Mouse (Mus musculus): ENCODE measurements around the gene Ddx31. TPM values are rescaled to one million over a fixed set of nuclear protein-coding genes. Genes with fewer than 3 reads are reported as not detected.

Ddx31 gene
- total and polyA plus RNA-seq, 3 experiments: 20.9 to 26.0 TPM; not detected in 1

GRCm38 (mm10) chr2:28945388-28945787 is 105.2 kb downstream of the Ddx31 start:
- Histone ChIP-seq H3K9ac (ENCODE audit: control insufficient read depth, low read depth, low read length, poor library complexity, severe bottlenecking) (no peak overlapping the region), H3K27ac (ENCODE audit: control insufficient read depth, low read depth, low read length) (no peak overlapping the region), H3K4me3 (ENCODE audit: control insufficient read depth in 1 of 2, insufficient read depth in 1 of 2, low read depth in 2 of 2, low read length in 2 of 2) (no peak overlapping the region), H3K9me3 (replicated peaks; ENCODE audit: insufficient read depth, low read length) (no peaks in the 10 kb centered on the region), H3K4me1 (ENCODE audit: control insufficient read depth in 1 of 2, insufficient read depth in 2 of 2, low read length in 2 of 2) (no peaks in the 10 kb centered on the region), H3K36me3 (ENCODE audit: control insufficient read depth in 1 of 2, insufficient read depth in 2 of 2, low read length in 2 of 2) (no peaks in the 10 kb centered on the region), H3K79me2 (ENCODE audit: control insufficient read depth, insufficient read depth, low read length, poor library complexity) (no peaks in the 10 kb centered on the region), H3K27me3 (ENCODE audit: control insufficient read depth in 1 of 2, insufficient read depth in 2 of 2, low read length in 2 of 2) (no peaks in the 10 kb centered on the region)
- TF ChIP-seq NRF1 (IDR thresholded peaks at IDR 0.05; ENCODE audit: insufficient read depth, low read depth, low read length, poor library complexity, severe bottlenecking) (no peak), POLR2A (IDR thresholded peaks at IDR 0.05; ENCODE audit: control insufficient read depth in 1 of 2, insufficient read depth in 1 of 2, low read depth in 1 of 2, low read length in 2 of 2, poor library complexity in 1 of 2) (no peak), MYC (IDR thresholded peaks at IDR 0.05; ENCODE audit: low read depth, low read length) (no peak), MAZ (IDR thresholded peaks at IDR 0.05; ENCODE audit: low read depth, low read length) (no peak), CTCF (IDR thresholded peaks at IDR 0.05 in 2 of 3, conservative IDR thresholded peaks at IDR 0.05 in 1 of 3; ENCODE audit: control insufficient read depth in 1 of 3, insufficient read depth in 1 of 3, low read depth in 2 of 3, low read length in 3 of 3, poor library complexity in 1 of 3, severe bottlenecking in 1 of 3) (no peak), TAL1 (IDR thresholded peaks at IDR 0.05; ENCODE audit: low read length) (no peak), GATA1 (IDR thresholded peaks at IDR 0.05; ENCODE audit: low read depth, low read length) (no peak), ZNF384 (IDR thresholded peaks at IDR 0.05; ENCODE audit: low read depth, low read length) (no peak), ETS1 (IDR thresholded peaks at IDR 0.05; ENCODE audit: low read depth, low read length) (no peak), MXI1 (IDR thresholded peaks at IDR 0.05; ENCODE audit: low read depth, low read length) (no peak), CHD2 (IDR thresholded peaks at IDR 0.05; ENCODE audit: low read length) (no peak), RAD21 (IDR thresholded peaks at IDR 0.05; ENCODE audit: low read depth, low read length) (no peak), USF2 (IDR thresholded peaks at IDR 0.05; ENCODE audit: borderline replicate concordance in 1 of 2, insufficient read depth in 1 of 2, low read depth in 1 of 2, low read length in 2 of 2) (no peak), MAFK (IDR thresholded peaks at IDR 0.05; ENCODE audit: borderline replicate concordance, low read depth, low read length) (no peak)
- no peak for DNase-seq (ENCODE audit: low read depth, low spot score)

- Histone ChIP-seq H3K9ac (ENCODE audit: control insufficient read depth, low read depth, low read length, poor library complexity, severe bottlenecking) (no peak overlapping the region), H3K79me2 (ENCODE audit: control insufficient read depth, insufficient read depth, low read length, poor library complexity) (no peaks in the 10 kb centered on the region), H3K4me1 (ENCODE audit: control insufficient read depth in 1 of 2, insufficient read depth in 2 of 2, low read length in 2 of 2) (no peaks in the 10 kb centered on the region), H3K9me3 (replicated peaks; ENCODE audit: insufficient read depth, low read length) (no peaks in the 10 kb centered on the region), H3K27me3 (ENCODE audit: control insufficient read depth in 1 of 2, insufficient read depth in 2 of 2, low read length in 2 of 2) (no peaks in the 10 kb centered on the region), H3K36me3 (ENCODE audit: control insufficient read depth in 1 of 2, insufficient read depth in 2 of 2, low read length in 2 of 2) (no peaks in the 10 kb centered on the region), H3K27ac (ENCODE audit: control insufficient read depth, low read depth, low read length) (no peak overlapping the region), H3K4me3 (ENCODE audit: control insufficient read depth in 1 of 2, insufficient read depth in 1 of 2, low read depth in 2 of 2, low read length in 2 of 2) (no peak overlapping the region)
- no peak for DNase-seq (ENCODE audit: low read depth, low spot score)
- TF ChIP-seq RAD21 (IDR thresholded peaks at IDR 0.05; ENCODE audit: low read depth, low read length) (no peak), USF1 (IDR thresholded peaks at IDR 0.05; ENCODE audit: low read depth, low read length) (no peak), USF2 (IDR thresholded peaks at IDR 0.05; ENCODE audit: borderline replicate concordance in 1 of 2, insufficient read depth in 1 of 2, low read depth in 1 of 2, low read length in 2 of 2) (no peak), ZNF384 (IDR thresholded peaks at IDR 0.05; ENCODE audit: low read depth, low read length) (no peak), RCOR1 (IDR thresholded peaks at IDR 0.05; ENCODE audit: low read depth, low read length) (no peak), TAL1 (IDR thresholded peaks at IDR 0.05; ENCODE audit: low read length) (no peak), TBP (IDR thresholded peaks at IDR 0.05; ENCODE audit: low read depth, low read length) (no peak), CHD1 (IDR thresholded peaks at IDR 0.05; ENCODE audit: low read depth, low read length) (no peak), CHD2 (IDR thresholded peaks at IDR 0.05; ENCODE audit: low read length) (no peak), ETS1 (IDR thresholded peaks at IDR 0.05; ENCODE audit: low read depth, low read length) (no peak), MEF2A (IDR thresholded peaks at IDR 0.05; ENCODE audit: extremely low read depth, insufficient replicate concordance, low read depth, low read length, poor library complexity, severe bottlenecking) (no peak), SIN3A (IDR thresholded peaks at IDR 0.05; ENCODE audit: low read length) (no peak)
Observed at GRCm38 (mm10) chr2:28946312-28946711, 106.1 kb downstream of the Ddx31 start.

Data from MEL (cell line).